ENCODE assay signal across 9 mouse cellular contexts in the genomic region with DNA sequence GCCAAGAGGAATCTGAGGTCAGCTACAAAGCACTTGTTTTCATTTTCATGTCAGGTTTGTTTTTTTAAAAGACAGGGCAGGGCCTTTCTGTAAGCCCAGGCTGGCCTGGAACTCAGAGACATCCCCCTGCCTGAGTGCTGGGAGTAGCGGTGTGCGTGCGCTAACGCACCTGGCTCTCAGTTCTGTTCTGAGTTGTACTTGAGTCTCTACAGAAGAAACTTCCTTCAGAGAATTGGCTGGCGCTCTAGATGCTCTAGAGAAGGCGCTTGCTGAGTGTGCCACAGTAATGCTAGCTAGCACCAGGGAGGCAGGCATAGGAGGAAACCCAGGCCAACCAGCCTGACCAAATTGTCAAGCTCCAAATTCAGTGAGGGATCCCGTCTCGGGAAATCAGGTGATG. TPM values are rescaled to one million over a fixed set of nuclear protein-coding genes. Genes with fewer than 3 reads are reported as not detected.
DNase-seq lines count a peak whose midpoint lies in the region; ATAC-seq and TF ChIP-seq lines count a peak whose summit lies in the region.
"Had no signal": no experiment of that assay in that cellular context is flagged by ENCODE, and none has a peak within 500 bp of the region (broad histone marks: within the 10 kb centered on the region; RNA-seq: fewer than 3 reads in every experiment).

No protein-coding gene starts in this region.

- H3K9ac ChIP-seq in intestine, embryonic 14.5 days (ENCODE audit: low read length), result no peak overlapping the region
- H3K9ac ChIP-seq in intestine, postnatal 0 days (ENCODE audit: low read depth, low read length), result no peak overlapping the region
- H3K9ac ChIP-seq in intestine, embryonic 16.5 days (ENCODE audit: low read depth, low read length), result no peak overlapping the region
- H3K9ac ChIP-seq: liver, embryonic 14.5 days had no signal

- H3K4me1 ChIP-seq in intestine, embryonic 14.5 days (replicated peaks; ENCODE audit: control insufficient read depth, insufficient read depth, low read length), result peaks cover 30% of the 10 kb centered on the region
- no peaks in the 10 kb centered on the region for H3K4me1 ChIP-seq in intestine, postnatal 0 days (replicated peaks; ENCODE audit: control insufficient read depth, insufficient read depth, low read length)
- H3K4me1 ChIP-seq in intestine, embryonic 16.5 days (ENCODE audit: control insufficient read depth, insufficient read depth, low read length), result peaks cover 14% of the 10 kb centered on the region

- H3K9me3 ChIP-seq in intestine, embryonic 14.5 days (ENCODE audit: control insufficient read depth, low read length), result peaks cover 4% of the 10 kb centered on the region; the same call in 1 of the 2 replicates
- no peaks in the 10 kb centered on the region for H3K9me3 ChIP-seq in intestine, postnatal 0 days (ENCODE audit: control insufficient read depth)
- no peaks in the 10 kb centered on the region for H3K9me3 ChIP-seq in intestine, embryonic 16.5 days (ENCODE audit: control insufficient read depth, low read length)

- no peak for TF ChIP-seq CTCF in intestine, postnatal 0 days (IDR thresholded peaks at IDR 0.05; ENCODE audit: low read depth)

- no peaks in the 10 kb centered on the region for H3K27me3 ChIP-seq in intestine, embryonic 14.5 days (replicated peaks; ENCODE audit: control insufficient read depth, insufficient read depth, low read length)
- no peaks in the 10 kb centered on the region for H3K27me3 ChIP-seq in intestine, postnatal 0 days (replicated peaks; ENCODE audit: control insufficient read depth, insufficient read depth, low read length)
- no peaks in the 10 kb centered on the region for H3K27me3 ChIP-seq in intestine, embryonic 16.5 days (replicated peaks; ENCODE audit: control insufficient read depth, insufficient read depth, low read length)

- H3K4me2 ChIP-seq in intestine, embryonic 14.5 days (ENCODE audit: low read length), result no peak overlapping the region
- no peak overlapping the region for H3K4me2 ChIP-seq in intestine, postnatal 0 days (replicated peaks; ENCODE audit: low read depth)
- H3K4me2 ChIP-seq in intestine, embryonic 16.5 days (ENCODE audit: low read depth, low read length), result no peak overlapping the region

- DNase-seq in intestine, embryonic 14.5 days (ENCODE audit: low spot score), result no peak
- peak; percentile 26 for DNase-seq in 416B (ENCODE audit: low read depth)
- DNase-seq in CD4-positive, CD25-positive, alpha-beta regulatory T cell, adult 2 months (ENCODE audit: low read depth, low spot score), result peak; percentile 49
- DNase-seq in testis, postnatal 14 days (ENCODE audit: low spot score), result no peak
- no peak for DNase-seq in embryo, embryonic 10 days (ENCODE audit: low spot score)

- H3K4me3 ChIP-seq in intestine, embryonic 14.5 days (ENCODE audit: low read depth, low read length), result no peak overlapping the region
- no peak overlapping the region for H3K4me3 ChIP-seq in intestine, postnatal 0 days (ENCODE audit: low read depth, low read length)
- no peak overlapping the region for H3K4me3 ChIP-seq in intestine, embryonic 16.5 days (ENCODE audit: low read length)

- H3K27ac ChIP-seq in intestine, embryonic 14.5 days (ENCODE audit: low read depth), result peak overlapping the region; percentile 79; the same call in 1 of the 2 replicates
- H3K27ac ChIP-seq in intestine, postnatal 0 days (ENCODE audit: low read depth, low read length), result no peak overlapping the region
- H3K27ac ChIP-seq in intestine, embryonic 16.5 days (ENCODE audit: low read length), result 0 out of 2 replicates have a peak overlapping the region, but pooled peaks have one; percentile 39
- H3K27ac ChIP-seq: liver, embryonic 14.5 days had no signal

- peaks cover 12% of the 10 kb centered on the region for H3K36me3 ChIP-seq in intestine, embryonic 14.5 days (ENCODE audit: control insufficient read depth, insufficient read depth, low read length)
- H3K36me3 ChIP-seq in intestine, postnatal 0 days (ENCODE audit: control insufficient read depth, insufficient read depth), result peaks cover 6% of the 10 kb centered on the region; the same call in 1 of the 2 replicates
- H3K36me3 ChIP-seq in intestine, embryonic 16.5 days (ENCODE audit: control insufficient read depth, insufficient read depth, low read length), result peaks cover 6% of the 10 kb centered on the region; the same call in 1 of the 2 replicates

- ATAC-seq in intestine, embryonic 14.5 days (replicated peaks; ENCODE audit: low FRiP score, low TSS enrichment, low read depth), result no peak
- no peak for ATAC-seq in intestine, postnatal 0 days
- ATAC-seq in intestine, embryonic 16.5 days, result no peak
- ATAC-seq: activated CD4-positive, CD25-positive, alpha-beta regulatory T cell, adult 4 months had no signal

- 76% methylated on average over 8 of the region's 8 CpGs for WGBS in intestine, embryonic 14.5 days
- 83% methylated on average over 8 of the region's 8 CpGs for WGBS in intestine, postnatal 0 days
- 78% methylated on average over 8 of the region's 8 CpGs for WGBS in intestine, embryonic 16.5 days

RNA-seq across cellular contexts. Expression of a gene that starts 52.9 kb away (rescaled TPM):
- polyA plus RNA-seq in intestine, embryonic 14.5 days (2014; fragmentation: Nextera tagmentation; extraction: Ambion mirVana), result 31.1 and 31.4 TPM in 2 replicates
- 10.4 and 11.8 TPM in 2 replicates for polyA plus RNA-seq in intestine, postnatal 0 days (2015; fragmentation: Nextera tagmentation; extraction: Ambion mirVana)
- polyA plus RNA-seq in intestine, embryonic 16.5 days (2015; fragmentation: Nextera tagmentation; extraction: Ambion mirVana), result 19.0 and 21.1 TPM in 2 replicates

Comparison
In these comparisons a context has a peak if more than half of its experiments do, and no peak if none do; other contexts are left out.
1. DNase-seq: peak in 416B (single experiment) and CD4-positive, CD25-positive, alpha-beta regulatory T cell, adult 2 months (single experiment); none in intestine, embryonic 14.5 days (single experiment), testis, postnatal 14 days (single experiment) and embryo, embryonic 10 days (single experiment).